Mouse (Mus musculus) bone marrow, adult 2 months (tissue): ENCODE results near the gene Rasl11b.

Source experiments
- CTCF ChIP-seq: fragments of 200-500 bp; IDR thresholded peaks from 2 replicates; pipeline ENCODE4 v1.5.1; 2011; ENCODE audit warnings: low read length, control low read depth; ENCODE audit not compliant: control insufficient read depth, insufficient read depth
- POLR2A ChIP-seq: fragments of 200-500 bp; IDR thresholded peaks from 2 replicates; pipeline ENCODE4 v1.6.1; 2011; ENCODE audit warnings: low read depth, mild to moderate bottlenecking, control low read depth, low read length, borderline replicate concordance; ENCODE audit not compliant: control insufficient read depth

DNA sequence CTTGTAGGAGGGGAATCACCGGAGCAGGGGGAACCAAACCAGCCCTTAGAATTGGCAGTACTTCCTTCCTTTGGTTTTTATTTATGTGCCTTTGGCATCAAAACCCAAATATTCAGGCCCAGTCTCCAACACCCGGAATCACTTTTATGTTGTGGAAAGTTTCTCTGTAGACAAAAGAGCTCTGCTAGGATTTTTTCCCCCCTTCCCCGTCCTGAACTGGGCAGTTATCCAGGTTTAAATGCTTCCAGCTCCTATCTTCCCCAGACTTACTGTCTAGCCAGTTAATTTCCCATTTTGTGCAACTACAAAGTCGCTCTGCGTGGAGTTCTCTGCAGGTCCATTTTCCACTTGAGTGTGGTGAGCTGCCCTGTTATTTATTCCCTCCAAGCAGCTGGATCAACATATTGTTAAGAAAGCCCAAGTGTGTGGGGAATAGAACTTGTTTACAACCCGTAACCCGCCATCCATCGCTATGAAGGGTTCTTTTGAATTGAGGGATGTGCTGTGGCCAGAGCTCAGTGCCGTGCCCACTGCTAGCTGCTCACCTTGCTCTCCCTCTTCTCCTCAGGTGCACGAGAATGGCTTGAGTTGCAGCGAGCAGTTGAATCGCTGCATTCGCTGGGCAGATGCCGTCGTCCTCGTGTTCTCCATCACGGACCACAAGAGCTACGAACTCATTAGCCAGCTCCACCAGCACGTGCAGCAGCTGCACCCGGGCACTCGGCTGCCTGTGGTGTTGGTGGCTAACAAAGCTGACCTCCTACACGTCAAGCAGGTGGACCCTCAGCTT, 2.6 kb downstream of the Rasl11b start:
- TF ChIP-seq CTCF: no peak
- no peak for TF ChIP-seq POLR2A
